Mouse (Mus musculus): ENCODE data around the gene Hcar1. TPM values are rescaled to one million over a fixed set of nuclear protein-coding genes. Genes with fewer than 3 reads are reported as not detected.

Gene Hcar1
- not detected for total RNA-seq (2023)

GRCm38 (mm10) chr5:123879928-123880327 lies at the start of gene Hcar1:
Gene Hcar1 (minus strand): TSS chr5:123880020.

GRCm38 (mm10) chr5:123927118-123927517 lies 47.3 kb upstream of the Hcar1 start, which contains the start of gene Gm43518:
Gene Gm43518 (plus strand): TSS chr5:123927418.

GRCm38 (mm10) chr5:123906976-123907630 lies 27.3 kb upstream of the Hcar1 start, which contains the start of gene Denr:
Gene Denr (plus strand): TSS chr5:123907175.

GRCm38 (mm10) chr5:123865365-123865764 lies 14.5 kb downstream of the Hcar1 start, which contains the start of gene Hcar2:
Gene Hcar2 (minus strand): TSS chr5:123865499.

Other genes starting within 250 kb of the Hcar1 start
- 120 TPM for gene Clip1, start 195.4 kb downstream of the Hcar1 start, total RNA-seq (2023)
- gene Zcchc8, start 158.9 kb downstream of the Hcar1 start, total RNA-seq (2023) = 71.2 TPM
- gene Rsrc2, start 130.6 kb downstream of the Hcar1 start, total RNA-seq (2023) = 265 TPM
- gene Kntc1, start 130.3 kb downstream of the Hcar1 start, total RNA-seq (2023) = 1.8 TPM
- gene Hcar2, start 14.5 kb downstream of the Hcar1 start, total RNA-seq (2023) = 1.4 TPM
- gene Denr, start 27.2 kb upstream of the Hcar1 start, total RNA-seq (2023) = 33.9 TPM
- not detected for gene Gm43518, start 47.4 kb upstream of the Hcar1 start, total RNA-seq (2023)
- gene Ccdc62, start 50.7 kb upstream of the Hcar1 start, total RNA-seq (2023) = 4.3 TPM
- 31.8 TPM for gene Hip1r, start 93.6 kb upstream of the Hcar1 start, total RNA-seq (2023)
- gene Vps37b, start 152.2 kb upstream of the Hcar1 start, total RNA-seq (2023) = 1,721 TPM
- 25.2 TPM for gene Abcb9, start 215.8 kb upstream of the Hcar1 start, total RNA-seq (2023)
- gene Ogfod2, start 232.3 kb upstream of the Hcar1 start, total RNA-seq (2023) = 21.0 TPM
- 35.2 TPM for gene Arl6ip4, start 236.1 kb upstream of the Hcar1 start, total RNA-seq (2023)